Mouse (Mus musculus) forebrain, embryonic 11.5 days (tissue): Measurements from ENCODE around the gene Id3. TPM values are rescaled to one million over a fixed set of nuclear protein-coding genes. Genes with fewer than 3 reads are reported as not detected.

Source experiments
- ATAC-seq: fragments of 200-750 bp; cut with Nextera tagmentation; replicated peaks from 2 replicates; pipeline ENCODE4 v1.8.0; 2017; ENCODE audit warnings: moderate TSS enrichment; ENCODE audit not compliant: low FRiP score
- DNase-seq: peaks from one replicate; pipeline ENCODE4 v3.0.0-alpha.2; 2017; ENCODE audit warnings: low spot score
- H3K27ac ChIP-seq: fragments of 300-500 bp; sonication (generic); 2 replicates; pipeline ENCODE4 v1.5.1; 2014; ENCODE audit warnings: low read depth, low read length
- H3K27me3 ChIP-seq: fragments of 300-500 bp; sonication (generic); 2 replicates; pipeline ENCODE4 v1.6.1; 2014; ENCODE audit warnings: mild to moderate bottlenecking, low read length, mixed read lengths; ENCODE audit not compliant: control insufficient read depth, insufficient read depth
- H3K36me3 ChIP-seq: fragments of 300-500 bp; sonication (generic); 2 replicates; pipeline ENCODE4 v1.6.1; 2014; ENCODE audit warnings: mild to moderate bottlenecking, low read length, moderate library complexity, mixed read lengths; ENCODE audit not compliant: control insufficient read depth, insufficient read depth
- H3K4me1 ChIP-seq: fragments of 300-500 bp; sonication (generic); replicated peaks from 2 replicates; pipeline ENCODE4 v1.6.1; 2014; ENCODE audit warnings: low read length, mixed read lengths; ENCODE audit not compliant: control insufficient read depth, insufficient read depth
- H3K4me2 ChIP-seq: fragments of 300-500 bp; sonication (generic); 2 replicates; pipeline ENCODE4 v1.6.1; 2014; ENCODE audit warnings: low read depth, mild to moderate bottlenecking, low read length, moderate library complexity, mixed read lengths; ENCODE audit not compliant: severe bottlenecking
- H3K4me3 ChIP-seq: fragments of 300-500 bp; sonication (generic); 2 replicates; pipeline ENCODE4 v1.5.1; 2014; ENCODE audit warnings: low read depth, low read length
- H3K9ac ChIP-seq: fragments of 300-500 bp; sonication (generic); 2 replicates; pipeline ENCODE4 v1.6.1; 2014; ENCODE audit warnings: low read length
- H3K9me3 ChIP-seq: fragments of 300-500 bp; sonication (generic); 2 replicates; pipeline ENCODE4 v1.6.1; 2016; ENCODE audit warnings: low read length, mixed read lengths; ENCODE audit not compliant: control insufficient read depth
- WGBS: fragments of 180-500 bp; shearing (Covaris S2); extraction: QIAGEN DNeasy Blood & Tissue Kit; methylation state at CpG from one replicate; pipeline ENCODE4 v1.1.7; 2014; 5-methylcytosine and 5-hydroxymethylcytosine counted together
- polyA plus RNA-seq: library from polyadenylated mRNA; unstranded; fragments of >200 nt; fragmentation: Nextera tagmentation; extraction: Ambion mirVana; gene quantifications from 2 replicates; pipeline ENCODE4 v1.2.1, GENCODE M21; 2014

Gene Id3
- polyA plus RNA-seq, 1 experiment from 2014 or later, result 351 TPM

GRCm38 (mm10) chr4:136195029-136195428, 51.7 kb downstream of the Id3 start:
- DNase-seq, result no peak
- 69% methylated on average over 7 of the region's 7 CpGs for WGBS
- Histone ChIP-seq H3K36me3 (no peaks in the 10 kb centered on the region; the same call in 1 of the 2 replicates), H3K4me3 (no peak overlapping the region), H3K27ac (no peak overlapping the region), H3K27me3 (no peaks in the 10 kb centered on the region), H3K9ac (no peak overlapping the region), H3K4me2 (no peak overlapping the region), H3K9me3 (no peaks in the 10 kb centered on the region), H3K4me1 (no peaks in the 10 kb centered on the region)
- no peak for ATAC-seq

Other genes with a start within 250 kb of the Id3 start
- 0.13 and 0.17 TPM in 2 replicates for gene Cnr2, start 248.1 kb upstream of the Id3 start, polyA plus RNA-seq
- 42.3 and 49.2 TPM in 2 replicates for gene Fuca1, start 222.8 kb upstream of the Id3 start, polyA plus RNA-seq
- 55.9 and 59.9 TPM in 2 replicates for gene Hmgcl, start 197.0 kb upstream of the Id3 start, polyA plus RNA-seq
- gene Gale, start 179.8 kb upstream of the Id3 start, polyA plus RNA-seq, result 29.9 and 32.5 TPM in 2 replicates
- 169 and 178 TPM in 2 replicates for gene Lypla2, start 170.9 kb upstream of the Id3 start, polyA plus RNA-seq
- 64.9 and 67.6 TPM in 2 replicates for gene Pithd1, start 156.2 kb upstream of the Id3 start, polyA plus RNA-seq
- gene Eloa, start 121.7 kb upstream of the Id3 start, polyA plus RNA-seq, result 41.0 and 43.9 TPM in 2 replicates
- gene Rpl11, start 90.1 kb upstream of the Id3 start, polyA plus RNA-seq, result 388 and 392 TPM in 2 replicates
- gene E2f2, start 28.9 kb downstream of the Id3 start, polyA plus RNA-seq, result 9.4 and 10.2 TPM in 2 replicates
- 4.1 and 4.3 TPM in 2 replicates for gene Asap3, start 62.9 kb downstream of the Id3 start, polyA plus RNA-seq
- 1.1 and 1.6 TPM in 2 replicates for gene Tcea3, start 104.2 kb downstream of the Id3 start, polyA plus RNA-seq
- gene Zfp46, start 141.2 kb downstream of the Id3 start, polyA plus RNA-seq, result 28.2 and 30.8 TPM in 2 replicates
- 193 and 215 TPM in 2 replicates for gene Hnrnpr, start 167.4 kb downstream of the Id3 start, polyA plus RNA-seq